Mouse (Mus musculus) embryo, embryonic 11.5 days (tissue): Measurements from ENCODE around the gene Nfasc.

Experiments
- DNase-seq: peaks from one replicate; pipeline ENCODE4 v3.0.0-alpha.2; 2012; ENCODE audit warnings: low read depth, low spot score

Nfasc gene

GRCm38 (mm10) chr1:132585376-132585775, 156.2 kb downstream of the Nfasc start:
- DNase-seq = no peak

- DNase-seq = no peak
These were observed 158.5 kb downstream of the Nfasc start for GRCm38 (mm10) chr1:132582998-132583604.

GRCm38 (mm10) chr1:132581845-132582839, 159.5 kb downstream of the Nfasc start:
- no peak for DNase-seq

GRCm38 (mm10) chr1:132580063-132580462, 161.5 kb downstream of the Nfasc start:
- no peak for DNase-seq

- DNase-seq = no peak
These were observed 164.8 kb downstream of the Nfasc start for GRCm38 (mm10) chr1:132576845-132577244.

- no peak for DNase-seq
These were observed 168.7 kb downstream of the Nfasc start for GRCm38 (mm10) chr1:132572851-132573250.

GRCm38 (mm10) chr1:132571613-132572012, 170.0 kb downstream of the Nfasc start:
- no peak for DNase-seq

GRCm38 (mm10) chr1:132570906-132571305, 170.7 kb downstream of the Nfasc start:
- no peak for DNase-seq

- no peak for DNase-seq
These were observed 171.4 kb downstream of the Nfasc start for GRCm38 (mm10) chr1:132570068-132570780.

GRCm38 (mm10) chr1:132569516-132569915, 172.1 kb downstream of the Nfasc start:
- DNase-seq = no peak

GRCm38 (mm10) chr1:132567336-132568125, 174.1 kb downstream of the Nfasc start:
- DNase-seq = no peak

GRCm38 (mm10) chr1:132565766-132566165, 175.8 kb downstream of the Nfasc start:
- no peak for DNase-seq

GRCm38 (mm10) chr1:132564946-132565345, 176.7 kb downstream of the Nfasc start:
- no peak for DNase-seq

- DNase-seq = no peak
These were observed 179.2 kb downstream of the Nfasc start for GRCm38 (mm10) chr1:132562337-132562795.

GRCm38 (mm10) chr1:132560907-132561700, 180.5 kb downstream of the Nfasc start:
- DNase-seq = no peak

GRCm38 (mm10) chr1:132559045-132559444, 182.6 kb downstream of the Nfasc start:
- DNase-seq = no peak

- no peak for DNase-seq
These were observed 183.5 kb downstream of the Nfasc start for GRCm38 (mm10) chr1:132557901-132558631.

GRCm38 (mm10) chr1:132543789-132544188, 197.8 kb downstream of the Nfasc start:
- DNase-seq = no peak

GRCm38 (mm10) chr1:132542762-132543306, 198.8 kb downstream of the Nfasc start, which contains the start of gene Cntn2:
Gene Cntn2, minus strand, starts transcription at chr1:132543256.
- DNase-seq = no peak
